Mouse (Mus musculus) urinary bladder, postnatal 4 days (tissue): ENCODE results near the gene Capg.

Experiments used
- DNase-seq, 2 experiments: peaks; one replicate each; pipeline ENCODE4 v3.0.0; 2021 to 2022; ENCODE audit warnings: low spot score in 2 of 2

The Capg gene

DNA sequence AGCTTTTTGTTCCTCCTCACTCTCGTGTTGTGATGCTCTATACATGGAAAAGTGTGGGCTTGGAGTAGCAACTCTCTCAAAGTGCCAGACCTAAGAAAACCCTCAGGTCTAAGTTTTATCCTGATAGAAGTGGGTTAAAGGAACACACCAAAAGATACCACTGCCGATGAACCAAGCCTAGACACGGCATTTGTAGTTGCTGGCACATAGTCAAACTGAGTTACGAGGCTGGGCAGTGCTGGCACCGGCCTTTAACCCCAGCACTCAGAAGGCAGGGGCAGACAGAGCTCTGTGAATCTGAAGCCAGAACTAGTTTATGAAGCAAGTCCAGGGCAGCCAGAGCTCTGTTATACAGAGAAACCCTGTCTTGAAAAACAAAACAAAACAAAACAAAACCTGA is 63.5 kb downstream of the Capg start:
- no peak for DNase-seq

GRCm38 (mm10) chr6:72608662-72609184 is 64.5 kb downstream of the Capg start:
- no peak for DNase-seq

- DNase-seq: no peak
Measured at GRCm38 (mm10) chr6:72610261-72610660, 66.1 kb downstream of the Capg start.
